Comparison of ENCODE assay signal across 8 mouse cellular contexts in genomic region chr5:8893300-8894103, GRCm38 (mm10). TPM values are rescaled to one million over a fixed set of nuclear protein-coding genes. Genes with fewer than 3 reads are reported as not detected.
DNase-seq lines count a peak whose midpoint lies in the region; ATAC-seq and TF ChIP-seq lines count a peak whose summit lies in the region.

Gene Abcb4, plus strand, starts transcription at chr5:8893717.

- no peak within 1 kb of the TSS for H3K27ac ChIP-seq in forebrain, embryonic 16.5 days (ENCODE audit: low read length)
- H3K27ac ChIP-seq in liver, postnatal 0 days (ENCODE audit: low read depth), result peak within 1 kb of the TSS; percentile 93
- H3K27ac ChIP-seq in neural tube, embryonic 13.5 days (replicated peaks), result no peak within 1 kb of the TSS
- H3K27ac ChIP-seq in stomach, postnatal 0 days (replicated peaks), result no peak within 1 kb of the TSS

- no peaks in the 10 kb centered on the region for H3K27me3 ChIP-seq in forebrain, embryonic 16.5 days (replicated peaks; ENCODE audit: control insufficient read depth, insufficient read depth, low read length)
- H3K27me3 ChIP-seq in liver, postnatal 0 days (ENCODE audit: insufficient read depth, low read length), result no peaks in the 10 kb centered on the region
- peaks cover 22% of the 10 kb centered on the region for H3K27me3 ChIP-seq in neural tube, embryonic 13.5 days
- H3K27me3 ChIP-seq in stomach, postnatal 0 days (ENCODE audit: control insufficient read depth, insufficient read depth, low read length), result no peaks in the 10 kb centered on the region

- intact Hi-C loops in heart, postnatal 25 days (cut with DNase I), result no loop called here

- peak; percentile 68 for TF ChIP-seq CTCF in liver, postnatal 0 days (IDR thresholded peaks at IDR 0.05; ENCODE audit: low read depth)
- TF ChIP-seq CTCF in stomach, postnatal 0 days (IDR thresholded peaks at IDR 0.05; ENCODE audit: low read depth), result peak; percentile 52

- peak within 1 kb of the TSS; percentile 68 for H3K9ac ChIP-seq in forebrain, embryonic 16.5 days (replicated peaks; ENCODE audit: low read depth, low read length)
- peak within 1 kb of the TSS; percentile 91 for H3K9ac ChIP-seq in liver, postnatal 0 days (replicated peaks)
- peak within 1 kb of the TSS; percentile 68 for H3K9ac ChIP-seq in neural tube, embryonic 13.5 days
- H3K9ac ChIP-seq in stomach, postnatal 0 days (ENCODE audit: low read length), result peak within 1 kb of the TSS; percentile 41

- peaks cover 12% of the 10 kb centered on the region for H3K4me1 ChIP-seq in forebrain, embryonic 16.5 days (replicated peaks; ENCODE audit: control insufficient read depth, insufficient read depth, low read length)
- peaks cover 29% of the 10 kb centered on the region for H3K4me1 ChIP-seq in liver, postnatal 0 days (ENCODE audit: insufficient read depth)
- peaks cover 19% of the 10 kb centered on the region for H3K4me1 ChIP-seq in neural tube, embryonic 13.5 days (replicated peaks)
- no peaks in the 10 kb centered on the region; the same call in 1 of the 2 replicates for H3K4me1 ChIP-seq in stomach, postnatal 0 days (replicated peaks; ENCODE audit: control insufficient read depth, insufficient read depth)

- TF ChIP-seq EP300 in liver, postnatal 0 days (IDR thresholded peaks at IDR 0.05; ENCODE audit: low read depth), result peak; percentile 82
- no peak for TF ChIP-seq EP300 in stomach, postnatal 0 days (optimal IDR thresholded peaks at IDR 0.05)

- H3K4me2 ChIP-seq in forebrain, embryonic 16.5 days (ENCODE audit: low read length), result peak within 1 kb of the TSS; percentile 83
- H3K4me2 ChIP-seq in liver, postnatal 0 days (ENCODE audit: low read depth, low read length), result peak within 1 kb of the TSS; percentile 79
- H3K4me2 ChIP-seq in neural tube, embryonic 13.5 days, result peak within 1 kb of the TSS; percentile 77
- H3K4me2 ChIP-seq in stomach, postnatal 0 days (replicated peaks; ENCODE audit: low read depth), result peak within 1 kb of the TSS; percentile 99

- peak; percentile 96 for ATAC-seq in forebrain, embryonic 16.5 days
- ATAC-seq in liver, postnatal 0 days, result peak; percentile 92
- peak; percentile 95 for ATAC-seq in neural tube, embryonic 13.5 days (ENCODE audit: low read depth)
- ATAC-seq in stomach, postnatal 0 days (ENCODE audit: low FRiP score, low TSS enrichment), result peak; percentile 80

- H3K4me3 ChIP-seq in forebrain, embryonic 16.5 days (replicated peaks; ENCODE audit: low read length), result peak within 1 kb of the TSS; percentile 65
- H3K4me3 ChIP-seq in liver, postnatal 0 days (ENCODE audit: low read depth, low read length), result peak within 1 kb of the TSS; percentile 90
- H3K4me3 ChIP-seq in neural tube, embryonic 13.5 days, result peak within 1 kb of the TSS; percentile 62
- peak within 1 kb of the TSS; percentile 57 for H3K4me3 ChIP-seq in stomach, postnatal 0 days (ENCODE audit: low read depth, low read length)

- no peaks in the 10 kb centered on the region for H3K36me3 ChIP-seq in forebrain, embryonic 16.5 days (ENCODE audit: control insufficient read depth, insufficient read depth)
- peaks cover 7% of the 10 kb centered on the region for H3K36me3 ChIP-seq in liver, postnatal 0 days (replicated peaks; ENCODE audit: insufficient read depth, low read length)
- H3K36me3 ChIP-seq in neural tube, embryonic 13.5 days, result no peaks in the 10 kb centered on the region
- no peaks in the 10 kb centered on the region for H3K36me3 ChIP-seq in stomach, postnatal 0 days (ENCODE audit: control insufficient read depth, insufficient read depth, low read length)

- WGBS in forebrain, embryonic 16.5 days, result under 1% methylated on average over 53 of the region's 65 CpGs
- 1% methylated on average over 61 of the region's 65 CpGs for WGBS in liver, postnatal 0 days (ENCODE audit: insufficient replicate concordance)
- WGBS in neural tube, embryonic 13.5 days, result under 1% methylated on average over 64 of the region's 65 CpGs
- WGBS in stomach, postnatal 0 days, result under 1% methylated on average over 63 of the region's 65 CpGs

- no peaks in the 10 kb centered on the region for H3K9me3 ChIP-seq in forebrain, embryonic 16.5 days (ENCODE audit: control insufficient read depth, low read length)
- no peaks in the 10 kb centered on the region; the same call in 1 of the 2 replicates for H3K9me3 ChIP-seq in liver, postnatal 0 days (ENCODE audit: low read length)
- no peaks in the 10 kb centered on the region for H3K9me3 ChIP-seq in neural tube, embryonic 13.5 days
- H3K9me3 ChIP-seq in stomach, postnatal 0 days (ENCODE audit: control insufficient read depth, low read length), result no peaks in the 10 kb centered on the region

- peak; percentile 42 for DNase-seq in ES-CJ7 (ENCODE audit: low read depth, low spot score)
- peak; percentile 32 for DNase-seq in cerebellum, adult 11-12 months
- peak; percentile 19 for DNase-seq in heart, postnatal 25 days (ENCODE audit: low spot score)
- peak; percentile 64 to 69 for DNase-seq in layer of hippocampus, adult 18-20 months (ENCODE audit: low spot score in 2 of 2)
- peak; percentile 91 for DNase-seq in liver, postnatal 0 days
- peak; percentile 57 for DNase-seq in stomach, postnatal 0 days (ENCODE audit: low spot score)

RNA-seq across cellular contexts. Expression of gene Abcb4, which starts in this region (rescaled TPM):
- 0.51 and 0.76 TPM in 2 replicates for polyA plus RNA-seq in forebrain, embryonic 16.5 days (2015; fragmentation: Nextera tagmentation; extraction: Ambion mirVana)
- 10 to 100 TPM; 11.5 to 12.3 TPM for total RNA-seq in heart, postnatal 25 days (2021)
- total RNA-seq in layer of hippocampus, adult 18-20 months (2021), result 1 to 10 TPM; 5.3 to 5.9 TPM
- 64.7 and 75.6 TPM in 2 replicates for polyA plus RNA-seq in liver, postnatal 0 days (2015; fragmentation: Nextera tagmentation; extraction: Ambion mirVana)
- polyA plus RNA-seq in neural tube, embryonic 13.5 days (2015; fragmentation: Nextera tagmentation; extraction: Ambion mirVana), result 0.39 and 0.42 TPM in 2 replicates
- polyA plus RNA-seq in stomach, postnatal 0 days (2015; fragmentation: Nextera tagmentation; extraction: Ambion mirVana), result 0.21 and 0.23 TPM in 2 replicates

Comparison
In these comparisons a context has a peak if more than half of its experiments do, and no peak if none do; other contexts are left out.
1. RNA of gene Abcb4 (polyA plus RNA-seq): 64.7 to 75.6 TPM in liver, postnatal 0 days; 0.51 to 0.76 TPM in forebrain, embryonic 16.5 days, 0.39 to 0.42 TPM in neural tube, embryonic 13.5 days and 0.21 to 0.23 TPM in stomach, postnatal 0 days; every median in the first group is over 10 times any median in the second.
2. Peak in ATAC-seq, H3K4me3 ChIP-seq, H3K9ac ChIP-seq and H3K4me2 ChIP-seq in forebrain, embryonic 16.5 days; RNA of the gene not detected or under 1 TPM.
3. Peak in ATAC-seq, H3K4me3 ChIP-seq, H3K9ac ChIP-seq and H3K4me2 ChIP-seq in neural tube, embryonic 13.5 days; RNA of the gene not detected or under 1 TPM.
4. Peak in DNase-seq, ATAC-seq, H3K4me3 ChIP-seq, H3K9ac ChIP-seq and H3K4me2 ChIP-seq in stomach, postnatal 0 days; RNA of the gene not detected or under 1 TPM.
5. DNase-seq: peak in every context shown above with its lines; median percentile 91 in liver, postnatal 0 days; 66 in layer of hippocampus, adult 18-20 months; 57 in stomach, postnatal 0 days; 42 in ES-CJ7; 32 in cerebellum, adult 11-12 months; 19 in heart, postnatal 25 days.
6. H3K9ac ChIP-seq: peak in every context shown above with its lines; median percentile 91 in liver, postnatal 0 days; 68 in forebrain, embryonic 16.5 days; 68 in neural tube, embryonic 13.5 days; 41 in stomach, postnatal 0 days.
7. Peak in every context shown above with its lines, with median percentiles within 50 percentile points of each other: ATAC-seq, H3K4me2 ChIP-seq and H3K4me3 ChIP-seq.